Mouse (Mus musculus) lung, adult 10 weeks (tissue): Measurements from ENCODE around the gene Stub1. TPM values are rescaled to one million over a fixed set of nuclear protein-coding genes. Genes with fewer than 3 reads are reported as not detected.

Experiments used
- polyA plus RNA-seq: library from polyadenylated mRNA; stranded (reverse); fragments of 350-450 nt; fragmentation: Illumina TruSeq; extraction: RNeasy Lipid Tissue Mini Kit (QIAGEN cat#74804); gene quantifications from one replicate; pipeline ENCODE4 v1.2.3, GENCODE M21; 2014; ENCODE audit warnings: low read depth, low replicate concordance; ENCODE audit not compliant: insufficient read depth

Stub1 gene
- 114 TPM for polyA plus RNA-seq

DNA sequence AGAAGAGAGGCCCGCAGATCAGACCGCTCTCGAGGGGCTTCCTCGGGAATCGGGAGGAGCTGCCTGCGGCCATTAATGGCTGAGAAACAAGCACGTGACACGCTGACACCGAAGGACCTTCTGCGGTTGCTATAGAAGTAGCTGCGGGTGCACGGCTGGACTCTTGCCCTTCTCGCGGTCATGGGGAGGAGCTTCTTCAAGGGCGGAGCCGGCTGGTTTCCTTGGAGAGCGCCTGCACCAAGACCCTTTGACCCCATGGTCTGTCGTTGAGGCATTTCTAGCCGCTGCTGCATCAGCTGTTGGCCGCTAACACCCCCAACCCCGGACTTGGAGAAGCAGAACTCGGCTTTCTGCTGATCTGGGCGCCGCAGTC lies at the start of gene Stub1:
TSS of gene Stub1 (minus strand) at position 114 of the 373 bp plus-strand sequence.

DNA sequence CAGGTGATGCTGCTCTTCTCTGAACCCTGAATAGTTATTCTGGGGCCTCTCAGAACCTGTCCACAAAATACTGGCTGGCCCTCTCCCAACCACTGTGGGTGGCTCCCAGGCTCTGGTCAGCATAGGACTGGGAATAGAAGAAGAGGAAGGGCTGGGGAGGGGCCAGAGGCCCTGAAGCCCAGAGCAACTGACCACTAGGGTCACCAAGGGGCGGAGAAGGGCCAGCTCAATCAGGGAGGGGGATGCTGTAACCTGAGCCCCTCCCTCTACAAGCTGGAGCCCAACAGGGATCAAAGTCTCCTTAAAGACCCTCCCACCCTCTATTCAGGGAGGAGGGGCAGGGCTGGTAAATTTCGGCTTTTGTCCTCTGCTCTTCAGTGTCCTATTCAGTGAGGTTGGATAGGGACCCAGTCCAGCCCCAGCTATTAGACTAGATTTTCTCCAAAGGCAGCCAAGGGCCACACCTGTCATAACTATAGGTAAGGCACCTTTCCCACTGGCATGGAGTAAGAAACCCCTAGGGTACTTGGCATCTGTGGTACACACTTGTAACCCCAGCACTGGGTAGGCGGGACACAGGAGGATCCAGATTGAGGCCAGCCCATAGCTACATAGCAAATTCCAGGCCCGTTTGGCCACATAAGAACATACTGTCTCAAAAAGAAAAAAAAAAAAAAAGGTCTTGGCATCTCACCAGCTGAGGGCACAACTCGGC lies 47.1 kb upstream of the Stub1 start, which contains the start of gene Wfikkn1:
TSS of gene Wfikkn1 (minus strand) at position 663 of the 715 bp plus-strand sequence.

GRCm38 (mm10) chr17:25874721-25875170 lies 41.5 kb upstream of the Stub1 start, which contains the start of gene Mettl26:
Mettl26 (plus strand) TSS chr17:25875074.

DNA sequence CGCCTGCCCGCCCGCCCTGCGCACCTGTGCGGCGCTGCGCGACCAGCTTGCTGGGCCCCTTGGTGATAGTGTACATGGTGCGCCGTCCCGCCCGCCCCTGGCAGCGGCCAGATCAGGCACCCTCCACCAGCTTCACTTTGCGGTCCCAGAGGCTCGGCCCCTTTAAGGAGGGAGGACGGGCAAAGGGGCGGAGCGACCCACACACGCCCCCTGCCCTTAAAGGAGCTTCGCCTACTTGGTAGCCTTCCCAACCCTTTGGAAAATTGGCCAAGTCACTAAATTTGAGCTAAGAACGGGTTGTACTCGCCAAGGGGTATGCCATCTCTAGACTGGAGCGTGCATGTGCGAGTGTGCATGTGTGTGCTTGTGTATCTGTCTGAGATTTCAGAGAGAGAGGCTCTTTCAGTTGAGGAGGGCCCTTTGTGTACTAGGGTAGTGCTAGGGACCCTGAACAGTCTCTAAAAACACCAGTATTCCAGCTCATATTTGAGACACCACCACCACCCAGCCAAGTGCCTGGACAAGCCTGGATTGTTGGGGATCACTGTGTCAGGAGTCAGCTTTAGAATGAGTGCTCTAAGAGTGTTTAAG lies 35.5 kb upstream of the Stub1 start, which contains the start of gene Mcrip2:
TSS of gene Mcrip2 (minus strand) at position 164 of the 591 bp plus-strand sequence.

DNA sequence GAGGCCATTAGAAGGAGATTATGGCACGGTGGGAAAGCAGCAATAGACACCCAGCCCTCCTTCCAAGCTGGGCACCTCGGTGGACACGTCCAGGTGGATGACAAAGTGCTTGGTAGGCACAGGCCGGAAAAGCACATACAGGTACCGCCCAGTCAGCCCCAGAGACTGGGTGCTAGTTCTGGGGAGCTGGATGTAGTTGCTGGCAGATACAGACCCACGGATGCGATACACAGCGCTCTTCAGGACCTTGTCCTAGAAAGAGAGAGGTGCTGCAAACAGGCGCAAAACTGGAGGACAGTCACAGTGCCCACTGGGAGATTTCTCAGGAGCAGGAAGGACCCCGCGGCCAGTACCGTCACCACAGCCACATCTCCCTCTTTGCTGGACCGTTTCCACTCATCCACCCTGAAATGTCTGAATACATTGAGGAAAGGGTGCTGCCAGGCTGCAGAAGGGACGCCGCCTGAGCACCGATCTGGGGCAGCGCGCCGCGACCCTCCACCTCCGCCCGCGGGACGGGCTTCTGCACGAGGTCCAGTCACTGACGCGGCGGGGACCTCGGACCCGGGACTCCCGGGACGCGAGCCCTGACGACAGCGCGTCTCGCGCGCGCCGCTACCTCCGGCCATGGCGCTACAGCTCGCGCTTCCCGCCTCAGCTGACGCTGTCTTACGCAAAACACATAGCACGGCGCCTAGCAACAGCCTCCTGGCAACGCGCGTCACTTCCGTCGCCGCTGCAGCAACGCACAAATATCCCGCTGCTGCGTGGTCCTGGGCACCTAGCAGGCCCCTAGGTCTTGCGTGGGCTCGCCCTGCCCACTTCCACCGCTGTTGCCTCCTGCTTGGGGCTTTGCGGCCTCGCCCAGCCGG lies 27.9 kb upstream of the Stub1 start, which contains the start of gene Wdr90:
TSS of gene Wdr90 (minus strand) at position 670 of the 872 bp plus-strand sequence.

DNA sequence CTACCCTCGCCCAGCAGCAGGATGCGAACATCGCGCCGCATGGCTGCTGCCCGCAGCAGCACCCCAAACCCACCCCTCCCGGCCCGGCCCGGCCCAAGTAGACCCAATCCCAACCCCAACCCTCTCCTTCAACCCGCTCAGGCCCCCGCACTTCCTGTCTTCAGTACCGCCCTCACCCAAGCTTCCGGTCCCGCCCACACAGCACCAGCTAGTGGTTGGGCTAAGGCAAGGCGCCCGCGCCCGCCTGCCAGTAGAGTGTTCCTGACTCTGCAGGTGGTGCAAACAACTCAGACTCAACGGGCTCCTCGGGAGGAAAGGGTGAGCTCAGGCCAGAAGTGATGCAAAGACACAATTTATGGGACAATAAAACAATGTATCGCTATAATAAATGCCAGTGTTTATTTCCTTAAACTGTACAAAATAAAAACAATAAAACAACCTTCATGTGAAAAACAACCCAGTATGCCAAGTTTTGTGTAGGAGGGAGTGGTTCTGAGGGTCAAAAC lies 11.2 kb upstream of the Stub1 start, which contains the start of gene Rhot2:
TSS of gene Rhot2 (minus strand) at position 456 of the 506 bp plus-strand sequence.

GRCm38 (mm10) chr17:25841117-25841880 lies 8.1 kb upstream of the Stub1 start, which contains the start of gene Gm20683:
Gm20683 (minus strand) TSS chr17:25841763.

GRCm38 (mm10) chr17:25837076-25837410 lies 3.8 kb upstream of the Stub1 start, which contains the start of gene Rhbdl1:
Rhbdl1 (minus strand) TSS chr17:25837295.

GRCm38 (mm10) chr17:25828712-25829557 lies 4.3 kb downstream of the Stub1 start, which contains the start of gene Jmjd8:
Jmjd8 (plus strand) TSS chr17:25828867.

GRCm38 (mm10) chr17:25823452-25823851 lies 9.8 kb downstream of the Stub1 start, which contains the start of gene Wdr24:
Wdr24 (plus strand) TSS chr17:25823627.

GRCm38 (mm10) chr17:25808789-25809605 lies 24.2 kb downstream of the Stub1 start, which contains the start of gene Fbxl16:
Fbxl16 (plus strand) TSS chr17:25809085.

GRCm38 (mm10) chr17:25796951-25797369 lies 36.2 kb downstream of the Stub1 start, which contains the start of gene Metrn:
Metrn (minus strand) TSS chr17:25797136.

DNA sequence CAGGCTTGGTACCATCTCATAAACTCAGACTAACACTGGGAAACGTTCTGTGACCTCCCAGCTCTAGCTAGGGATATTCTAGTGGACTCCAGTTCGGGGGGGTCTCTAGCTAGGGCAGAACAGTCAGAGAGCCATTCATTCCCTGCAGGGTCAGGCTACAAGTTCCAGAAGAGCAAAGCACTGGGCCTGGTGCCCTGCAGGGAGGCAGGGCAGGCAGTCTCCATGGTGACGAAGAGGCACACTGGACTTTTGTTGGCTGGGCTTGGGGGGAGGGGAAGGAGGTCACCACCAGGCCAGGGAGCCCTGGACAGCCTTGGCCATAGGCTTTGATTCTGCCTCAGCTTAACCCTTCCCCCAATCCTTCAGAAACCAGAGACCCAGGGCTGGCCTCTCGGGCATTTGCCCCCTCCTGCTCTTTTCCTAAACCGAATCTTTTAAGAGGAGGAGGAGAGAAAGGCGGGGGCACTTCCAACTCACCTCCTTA lies 37.6 kb downstream of the Stub1 start, which contains the start of gene AC134908.4:
TSS of gene AC134908.4 (minus strand) at position 51 of the 484 bp plus-strand sequence.

DNA sequence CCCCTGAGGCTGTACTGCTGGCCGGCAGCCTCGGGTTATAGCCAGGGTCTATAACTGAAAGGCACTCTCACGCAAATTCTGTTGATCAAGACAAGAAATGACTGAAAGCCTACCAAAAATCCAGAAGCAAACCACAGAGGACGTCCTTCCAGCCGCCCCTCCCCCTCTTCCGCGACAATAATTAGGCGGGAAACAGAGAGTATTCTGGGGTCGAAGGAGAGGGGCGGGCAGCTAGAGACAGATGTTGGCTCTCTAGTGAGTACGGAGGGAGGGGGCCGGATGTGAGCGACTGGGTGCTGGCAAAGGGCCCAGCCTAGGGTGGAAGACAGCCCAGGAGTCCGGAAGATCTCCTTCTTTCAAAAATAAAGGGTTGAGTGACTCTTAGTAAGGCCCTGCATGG lies 40.6 kb downstream of the Stub1 start, which contains the start of gene Fam173a:
TSS of gene Fam173a (minus strand) at position 287 of the 400 bp plus-strand sequence.

GRCm38 (mm10) chr17:25786280-25786679 lies 46.9 kb downstream of the Stub1 start, which contains the start of gene Ccdc78:
Ccdc78 (plus strand) TSS chr17:25786580.

DNA sequence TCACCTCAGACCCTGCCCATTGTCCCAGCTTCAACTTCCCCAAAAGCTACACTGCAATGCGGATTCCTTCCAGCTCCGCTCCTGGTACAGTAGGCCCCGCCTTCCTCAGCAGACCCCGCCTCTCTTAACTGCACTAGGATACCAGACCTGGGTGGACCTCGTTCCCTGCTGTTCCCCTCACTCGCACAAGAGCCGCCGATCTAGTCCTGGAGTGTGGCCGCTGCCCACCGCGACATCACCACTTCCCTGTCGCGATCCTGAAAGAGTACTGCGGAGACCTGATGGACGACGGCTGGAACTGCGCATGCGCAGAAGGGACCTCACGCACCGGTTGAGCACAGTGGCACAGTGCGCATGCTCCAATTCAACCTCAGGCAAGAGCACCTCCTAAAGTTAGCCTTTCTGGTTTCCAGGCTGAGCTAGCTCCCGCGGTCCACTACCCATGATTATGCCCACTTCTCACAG lies 47.9 kb downstream of the Stub1 start, which contains the start of gene Haghl:
TSS of gene Haghl (minus strand) at position 393 of the 465 bp plus-strand sequence.

